Mouse (Mus musculus) CH12.LX (cell line): ENCODE results near the gene Ist1.

Experiments
- NELFE ChIP-seq: IDR thresholded peaks from 2 replicates; pipeline ENCODE4 v1.6.1; 2011; ENCODE audit warnings: low read depth, low read length, improper control_type of control experiment
- POLR2A ChIP-seq: IDR thresholded peaks from 2 replicates; pipeline ENCODE4 v1.6.1; 2011; ENCODE audit warnings: low read depth, mild to moderate bottlenecking, improper control_type of control experiment, low read length
- SMC3 ChIP-seq: IDR thresholded peaks from 2 replicates; pipeline ENCODE4 v1.6.1; 2011; ENCODE audit warnings: low read depth, low read length, improper control_type of control experiment
- ZC3H11A ChIP-seq: IDR thresholded peaks from 2 replicates; pipeline ENCODE4 v1.6.1; 2012; ENCODE audit warnings: low read depth, mild to moderate bottlenecking, inconsistent platforms, low read length, improper control_type of control experiment

DNA sequence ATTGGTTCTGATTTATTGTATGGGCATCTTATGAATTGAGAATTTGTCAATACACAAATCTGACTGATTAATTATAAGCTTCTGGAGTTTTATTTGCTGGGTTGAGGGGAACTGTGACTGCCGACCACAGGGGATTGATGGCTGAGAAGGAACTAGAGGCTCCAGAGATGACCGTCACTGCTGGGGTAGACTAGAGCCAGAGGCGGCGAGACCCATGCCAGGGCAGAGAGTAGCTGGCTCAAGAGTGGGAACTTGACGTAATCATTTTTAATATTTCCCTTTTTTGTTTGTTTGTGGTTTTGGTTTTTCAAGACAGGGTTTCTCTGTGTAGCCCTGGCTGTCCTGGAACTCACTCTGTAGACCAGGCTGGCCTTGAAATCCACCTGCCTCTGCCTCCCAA is 5.8 kb downstream of the Ist1 start:
- TF ChIP-seq NELFE (no peak), POLR2A (no peak), ZC3H11A (no peak), SMC3 (no peak)
